Mouse (Mus musculus): ENCODE measurements around the gene Myo1d.
A peak's percentile ranks its signal among the peaks of the same experiment; 100 is the strongest.

Gene Myo1d

DNA sequence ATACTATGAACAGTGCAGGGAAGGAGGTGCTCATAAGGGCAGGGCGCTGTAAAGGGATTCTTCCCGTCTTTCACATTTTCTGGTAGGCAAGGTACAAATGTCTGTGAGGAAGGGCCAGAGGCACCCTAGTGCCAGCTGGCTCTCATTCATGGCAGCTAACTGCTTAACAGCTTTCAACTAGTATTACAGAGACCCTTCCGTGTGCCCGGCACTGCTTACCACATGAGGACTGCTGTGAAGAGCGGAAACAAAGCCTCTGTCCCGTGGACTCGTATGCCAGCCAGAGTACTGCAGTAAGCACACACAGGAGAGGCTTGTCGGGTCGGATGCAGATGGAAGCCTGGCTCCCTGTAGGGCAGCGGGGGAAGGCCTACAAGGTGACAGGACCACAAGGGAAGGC is 229.6 kb downstream of the Myo1d start:
- DNase-seq (ENCODE audit: low spot score): no peak

DNA sequence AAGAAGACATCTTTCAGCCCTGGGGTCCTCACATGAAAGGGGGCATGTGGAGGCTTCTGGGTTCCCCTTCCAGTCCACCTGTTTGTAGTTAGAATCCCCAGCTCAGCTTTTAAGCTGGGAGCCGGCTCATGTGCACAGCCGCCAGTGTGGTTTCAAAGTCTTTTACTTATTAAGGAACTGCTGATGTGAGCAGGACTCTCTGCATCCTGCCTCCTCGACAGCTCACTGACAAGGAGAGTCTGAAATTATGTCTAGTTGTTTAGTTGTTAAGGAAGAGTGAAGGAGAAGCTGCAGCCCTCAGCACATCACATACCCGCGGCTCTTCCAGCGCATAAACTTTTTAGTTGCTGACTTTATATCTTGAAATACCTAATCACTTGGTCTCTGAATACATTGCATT is 230.0 kb downstream of the Myo1d start:
- no peak for DNase-seq (ENCODE audit: low spot score)

DNA sequence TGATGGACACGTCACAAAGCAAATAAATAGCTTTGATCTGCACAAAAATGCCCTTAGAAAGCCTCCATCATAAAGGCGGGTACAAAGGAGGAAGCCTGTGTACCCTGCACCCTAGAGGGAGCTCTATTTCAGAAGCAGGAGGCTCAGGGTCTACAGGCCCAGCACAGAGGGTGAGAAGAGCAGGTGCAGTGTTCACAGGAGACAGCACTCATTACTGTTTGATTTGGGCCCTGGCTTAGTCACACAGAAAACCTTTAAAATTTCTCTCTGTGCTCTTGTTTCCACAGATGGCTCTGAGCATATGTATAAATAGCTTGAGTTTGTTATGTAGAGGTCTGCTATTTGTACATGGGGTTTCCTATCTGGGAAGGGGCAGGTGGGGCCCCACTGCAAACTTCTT is 233.6 kb downstream of the Myo1d start:
- no peak for DNase-seq (ENCODE audit: low spot score)

DNA sequence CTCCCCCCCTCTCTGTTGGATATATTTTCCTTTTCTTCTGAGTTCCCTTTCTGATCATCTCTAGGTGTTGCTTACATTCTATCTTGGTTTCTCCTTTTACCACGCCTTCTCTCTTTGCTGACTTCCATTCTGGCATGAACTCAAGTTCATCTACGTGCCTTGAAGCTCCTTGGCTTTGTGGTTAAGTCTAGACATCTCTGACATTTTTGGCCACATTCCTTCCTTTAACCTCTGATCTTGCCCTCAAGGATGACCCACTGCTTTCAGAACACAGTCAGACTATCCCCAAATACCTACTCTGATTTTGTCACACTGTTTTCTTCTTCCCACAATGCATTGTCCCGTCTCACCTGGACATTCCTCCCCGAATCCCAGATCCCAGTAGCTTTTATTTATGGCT is 240.8 kb downstream of the Myo1d start:
- no peak for DNase-seq (ENCODE audit: low spot score)

DNA sequence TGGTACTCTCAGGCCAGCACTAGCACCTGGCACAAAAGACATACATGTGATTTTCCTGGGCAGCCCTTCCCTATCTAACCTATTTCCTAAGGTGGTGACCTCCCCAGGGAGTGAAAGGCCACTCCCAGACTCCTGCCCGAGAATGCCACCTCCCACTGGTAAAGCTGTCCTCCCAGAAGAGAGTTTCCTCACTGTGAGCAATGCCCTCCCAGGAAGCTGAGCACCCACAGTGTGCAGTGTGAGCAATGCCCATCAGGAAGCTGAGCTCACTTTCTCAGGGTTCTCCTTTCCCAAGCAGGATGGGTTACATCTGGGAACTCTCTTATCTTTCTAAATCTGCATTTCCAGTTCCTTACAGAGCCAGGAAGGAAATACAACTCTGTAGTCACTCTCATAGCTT is 246.9 kb downstream of the Myo1d start:
- DNase-seq (ENCODE audit: low spot score): no peak

DNA sequence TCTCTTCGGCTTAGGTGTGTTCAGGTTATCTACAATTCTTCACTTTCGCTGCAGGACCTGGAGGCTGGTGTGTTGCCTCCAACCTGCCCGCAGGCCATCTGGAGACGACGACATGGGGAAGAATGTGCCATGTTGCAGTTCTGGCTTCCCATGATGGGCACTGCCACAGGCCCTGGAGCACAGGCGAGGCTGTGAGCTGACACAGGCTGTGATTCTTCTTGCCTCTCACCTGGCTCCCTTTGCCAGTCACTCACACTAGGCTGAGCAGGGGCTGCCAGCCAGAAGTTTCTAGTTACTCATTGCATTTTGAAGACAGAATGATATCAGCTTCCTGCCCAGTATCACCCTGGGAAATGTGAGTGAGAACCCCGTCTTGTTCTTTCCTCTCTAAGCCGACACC is 250.7 kb downstream of the Myo1d start:
- no peak for DNase-seq (ENCODE audit: low spot score)

DNA sequence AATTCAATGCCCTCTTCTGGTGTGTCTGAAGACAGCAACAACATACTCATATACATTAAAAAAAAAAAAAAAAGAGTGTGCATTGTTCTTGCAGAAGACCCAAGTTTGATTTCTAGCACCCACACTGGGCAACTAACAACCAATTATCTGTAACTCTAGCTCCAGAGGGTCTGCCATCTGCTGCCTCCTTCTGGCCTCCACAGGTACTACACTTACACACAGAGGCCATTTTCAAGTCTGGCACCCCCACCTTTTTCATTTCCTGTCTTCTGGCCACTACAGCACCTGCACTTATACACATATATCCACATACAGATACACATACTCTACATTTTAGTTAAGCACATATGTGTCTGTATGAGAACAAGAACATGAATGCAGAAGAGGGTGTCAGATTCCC is 252.1 kb downstream of the Myo1d start:
- peak; percentile 29 for DNase-seq (ENCODE audit: low spot score)

DNA sequence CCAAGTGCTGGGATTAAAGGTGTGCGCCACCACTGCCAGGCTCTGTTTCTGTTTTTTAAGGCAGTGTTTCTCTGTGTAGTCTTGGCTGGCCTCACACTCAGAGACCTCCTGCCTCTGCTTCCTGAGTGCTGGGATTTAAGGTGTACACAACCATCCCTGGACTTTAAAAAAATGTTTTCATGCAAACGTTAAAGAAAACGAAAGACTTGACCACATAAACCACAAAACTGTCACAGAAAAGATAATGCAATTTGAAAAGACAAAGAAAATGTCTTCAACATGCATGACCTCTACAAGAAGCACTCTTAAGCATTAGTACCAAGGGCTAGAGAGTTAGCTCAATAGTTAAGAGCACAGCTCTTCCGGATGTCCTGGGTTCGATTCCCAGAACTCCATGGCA is 255.6 kb downstream of the Myo1d start:
- DNase-seq (ENCODE audit: low spot score): no peak

DNA sequence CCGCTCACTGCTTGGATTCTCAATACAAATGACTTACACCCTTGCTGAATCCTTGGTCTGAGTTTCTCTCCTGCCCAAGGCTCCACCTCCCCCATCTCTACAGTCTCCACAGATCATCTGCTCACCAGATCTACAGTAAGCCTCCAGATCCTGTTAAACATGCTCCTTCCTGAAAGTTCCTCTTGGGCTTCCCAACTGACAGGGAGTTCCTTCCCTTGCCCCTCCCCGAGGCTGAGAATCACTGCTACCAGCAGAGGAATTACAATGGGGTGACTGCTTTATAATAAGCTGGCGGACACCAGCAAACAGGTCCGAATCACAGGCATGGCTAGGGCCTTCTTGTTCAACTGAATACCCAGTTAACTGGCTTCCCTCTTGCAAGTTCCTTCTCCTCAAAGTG is 256.4 kb downstream of the Myo1d start:
- DNase-seq (ENCODE audit: low spot score): no peak

DNA sequence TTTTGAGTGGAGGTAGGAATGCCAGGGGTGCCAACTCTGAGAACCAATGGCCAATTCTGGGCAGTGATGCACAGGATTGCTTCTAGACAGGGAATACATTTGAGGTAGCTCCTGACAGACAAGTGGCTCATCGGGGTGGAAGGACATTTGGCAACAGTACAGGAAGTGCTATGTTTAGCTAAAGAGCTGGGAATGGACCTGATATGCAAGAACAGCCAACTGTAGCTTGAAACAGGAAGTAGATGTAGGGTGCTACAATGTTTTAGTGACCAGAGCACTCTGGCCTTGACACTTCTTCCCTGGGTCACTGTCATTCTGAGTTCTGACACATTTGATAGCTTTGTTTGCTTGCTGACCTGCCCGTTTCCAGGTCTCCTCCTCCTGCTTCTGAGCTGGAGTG is 257.0 kb downstream of the Myo1d start:
- DNase-seq (ENCODE audit: low spot score): no peak

DNA sequence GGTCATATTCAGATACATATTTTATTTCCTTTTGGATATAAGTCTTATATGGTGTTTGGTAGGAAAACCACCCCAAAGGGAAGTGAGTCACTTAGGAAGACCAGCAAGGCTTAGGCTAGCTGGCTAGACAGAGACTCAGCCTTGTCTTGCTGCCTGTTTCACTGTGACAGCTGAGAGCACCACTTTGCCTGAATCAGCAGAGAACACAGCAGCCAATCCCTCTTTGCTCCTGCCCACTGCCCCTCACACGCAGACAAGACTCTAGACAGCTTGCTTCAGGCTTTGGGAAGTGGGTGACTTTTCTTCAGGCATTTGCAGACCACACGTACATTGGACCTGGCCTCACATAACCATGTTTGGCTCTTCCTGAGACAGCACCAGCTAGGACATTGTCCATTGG is 258.7 kb downstream of the Myo1d start:
- no peak for DNase-seq (ENCODE audit: low spot score)

DNA sequence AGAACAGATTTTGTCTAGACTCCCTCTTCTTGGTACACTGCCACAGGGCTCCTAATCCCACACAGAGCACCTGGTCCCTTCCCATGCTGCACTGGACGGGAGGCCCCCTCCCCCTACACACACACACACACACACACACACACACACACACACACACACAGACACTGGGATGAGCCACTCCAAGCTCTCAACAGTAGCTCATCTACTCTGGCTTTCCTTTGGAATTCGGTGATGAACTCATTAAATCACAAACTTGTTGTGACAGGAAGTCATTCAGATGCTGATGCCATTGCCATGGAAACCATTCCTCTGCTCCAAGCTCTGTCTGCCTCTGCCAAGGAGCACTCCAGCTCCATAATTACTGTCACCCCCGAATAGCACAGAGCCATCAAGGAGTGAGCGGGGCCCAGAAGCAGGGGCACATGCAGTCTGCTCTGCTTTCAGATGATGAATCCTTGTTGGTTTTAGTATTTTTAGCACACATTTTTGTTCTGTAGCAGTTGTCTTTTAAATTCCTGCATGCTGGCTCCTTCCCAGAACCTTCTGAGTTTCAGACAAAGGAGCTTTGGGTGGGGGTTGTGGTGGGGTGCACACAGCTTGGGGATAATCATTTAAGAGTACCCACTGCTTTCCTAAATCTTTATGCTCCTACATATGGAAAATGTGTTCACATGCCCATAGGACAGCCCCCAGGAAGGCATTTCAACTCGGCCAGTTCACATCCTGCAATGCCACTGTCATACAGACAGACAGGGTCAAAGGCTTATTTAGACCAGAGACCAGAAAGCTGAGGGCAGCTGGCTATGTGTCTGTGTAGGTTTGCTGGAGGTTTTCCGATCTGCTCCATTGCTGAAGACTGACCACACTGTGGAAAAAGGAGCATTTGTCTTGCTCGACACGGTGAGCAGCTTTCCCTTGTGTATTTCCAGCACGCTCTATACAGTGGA is 261.1 kb downstream of the Myo1d start:
- no peak for DNase-seq (ENCODE audit: low spot score)

DNA sequence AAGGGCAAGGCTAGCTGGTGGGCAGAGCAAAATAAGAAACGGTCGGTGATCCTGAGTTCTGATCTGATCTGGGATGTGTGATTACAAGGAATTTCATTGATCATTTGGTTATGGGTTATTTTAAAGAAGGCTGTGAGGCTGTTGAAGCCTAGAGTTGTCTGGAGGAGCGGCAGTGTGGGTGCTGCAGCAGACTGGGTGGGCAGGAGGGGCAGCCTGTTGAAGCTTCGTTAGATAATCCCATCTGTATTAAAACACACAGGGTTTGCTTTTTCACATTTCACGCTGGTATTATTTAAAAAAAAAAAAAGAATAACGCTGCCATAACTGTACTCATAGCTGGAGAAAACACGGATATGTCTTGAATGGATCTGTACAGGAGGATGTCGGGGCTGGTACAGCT is 263.9 kb downstream of the Myo1d start:
- DNase-seq (ENCODE audit: low spot score): no peak

DNA sequence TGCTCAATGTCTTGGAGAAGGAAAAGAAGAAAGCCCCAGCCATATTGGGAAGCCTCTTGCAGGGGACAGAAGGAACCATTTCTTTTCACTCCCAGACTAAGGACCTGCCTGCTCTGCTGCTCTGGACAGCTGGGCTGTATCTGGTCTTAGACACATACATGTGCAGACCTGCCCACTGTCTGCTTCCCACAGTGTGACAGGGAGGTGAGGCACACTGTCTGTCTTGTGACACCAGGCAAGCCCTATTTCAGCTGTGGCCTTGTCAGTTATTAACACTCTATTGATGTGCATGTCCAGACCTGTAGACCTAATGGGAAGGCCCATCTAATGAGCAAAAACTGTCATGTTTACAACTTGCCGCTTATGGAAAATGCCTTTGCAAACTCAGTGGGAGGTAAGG is 264.5 kb downstream of the Myo1d start:
- DNase-seq (ENCODE audit: low spot score): no peak

DNA sequence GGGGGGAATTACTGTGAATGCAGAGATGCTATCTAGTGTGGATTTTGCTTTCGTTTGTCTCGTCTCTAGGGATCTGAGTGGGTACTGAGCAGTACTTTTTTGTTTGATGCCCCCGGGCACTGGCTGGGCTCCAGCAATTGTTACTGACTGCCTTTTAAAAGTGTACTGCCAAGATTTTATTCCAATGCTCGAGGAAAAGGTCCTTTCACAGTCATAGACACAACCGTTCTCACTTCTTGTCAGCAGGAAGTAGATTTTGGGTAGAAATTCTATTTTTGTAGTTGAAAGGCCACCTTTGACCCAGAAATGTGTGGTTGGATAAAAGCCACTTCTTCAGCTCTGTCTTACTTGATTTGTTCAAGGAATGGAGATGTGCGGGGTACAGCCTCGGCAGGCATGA is 266.0 kb downstream of the Myo1d start:
- peak; percentile 30 for DNase-seq (ENCODE audit: low spot score)

DNA sequence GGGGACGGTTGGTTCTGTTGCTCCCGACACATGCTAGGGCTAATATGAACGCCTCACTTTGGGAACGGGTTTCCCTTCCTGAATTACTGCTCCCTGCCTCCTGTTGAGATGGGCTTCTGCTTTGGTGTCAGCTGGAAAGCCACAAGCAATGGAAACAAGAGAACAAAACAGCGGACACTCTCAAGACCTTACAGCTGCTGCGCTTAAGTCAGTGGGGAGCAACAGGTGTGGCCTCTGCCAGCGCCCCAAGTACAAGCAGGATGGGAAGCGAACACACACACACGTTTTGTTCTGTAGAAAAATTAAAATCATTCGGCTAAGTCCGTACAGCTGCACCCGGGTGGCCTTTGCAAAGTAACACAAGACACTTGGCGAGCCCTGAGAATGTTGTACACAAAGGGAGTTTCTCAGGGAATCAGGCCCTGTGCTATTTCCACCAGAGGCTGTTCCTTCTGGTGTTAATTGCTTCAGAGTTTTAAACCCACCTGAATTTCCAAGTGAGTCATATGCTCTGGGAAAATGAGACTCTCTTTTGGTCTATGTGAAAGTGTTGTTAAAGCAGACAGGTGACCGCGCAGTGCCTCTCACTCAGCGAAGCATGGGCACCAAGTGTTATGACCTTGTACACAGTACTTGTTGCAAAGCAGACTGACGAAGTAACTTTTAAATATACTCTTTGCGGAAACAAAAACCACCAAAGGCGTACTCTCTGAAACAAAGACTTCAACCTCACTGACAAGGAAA is 267.3 kb downstream of the Myo1d start:
- DNase-seq (ENCODE audit: low spot score): no peak

DNA sequence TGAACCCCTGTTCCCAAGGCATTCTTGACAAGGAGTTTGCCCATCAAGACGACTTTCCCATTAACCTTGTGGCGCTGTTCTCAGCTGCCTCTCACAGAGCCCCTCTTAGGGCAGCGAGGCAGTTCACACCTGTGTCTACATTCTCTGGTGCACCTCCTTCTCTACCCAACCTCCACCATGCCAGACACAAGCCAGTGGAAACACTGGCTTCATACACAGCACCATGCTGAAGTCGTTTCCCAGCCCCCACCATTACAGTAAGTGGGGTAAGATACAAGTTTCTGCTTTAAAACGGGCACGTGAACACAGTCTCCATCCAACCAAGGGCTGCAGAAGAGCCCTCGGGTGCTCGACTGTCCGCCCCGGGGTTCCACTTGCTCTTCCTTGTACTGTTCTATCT is 269.7 kb downstream of the Myo1d start:
- no peak for DNase-seq (ENCODE audit: low spot score)

DNA sequence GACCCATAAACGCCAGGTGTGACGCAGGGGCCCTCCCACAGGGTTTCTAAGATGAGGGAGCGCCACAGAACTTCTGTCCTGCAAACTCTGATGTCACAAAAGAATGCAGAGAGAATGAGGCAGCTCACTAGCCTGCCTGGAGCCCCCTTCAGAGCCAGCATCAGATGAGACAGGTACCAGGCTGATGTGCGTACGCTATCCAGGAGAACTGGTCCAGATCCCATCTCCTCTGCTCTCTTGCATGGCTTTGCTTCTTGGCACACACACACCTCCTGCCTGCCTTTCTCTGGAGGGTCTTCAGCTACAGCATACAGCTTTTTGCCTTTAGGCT is 270.7 kb downstream of the Myo1d start:
- DNase-seq (ENCODE audit: low spot score): no peak

DNA sequence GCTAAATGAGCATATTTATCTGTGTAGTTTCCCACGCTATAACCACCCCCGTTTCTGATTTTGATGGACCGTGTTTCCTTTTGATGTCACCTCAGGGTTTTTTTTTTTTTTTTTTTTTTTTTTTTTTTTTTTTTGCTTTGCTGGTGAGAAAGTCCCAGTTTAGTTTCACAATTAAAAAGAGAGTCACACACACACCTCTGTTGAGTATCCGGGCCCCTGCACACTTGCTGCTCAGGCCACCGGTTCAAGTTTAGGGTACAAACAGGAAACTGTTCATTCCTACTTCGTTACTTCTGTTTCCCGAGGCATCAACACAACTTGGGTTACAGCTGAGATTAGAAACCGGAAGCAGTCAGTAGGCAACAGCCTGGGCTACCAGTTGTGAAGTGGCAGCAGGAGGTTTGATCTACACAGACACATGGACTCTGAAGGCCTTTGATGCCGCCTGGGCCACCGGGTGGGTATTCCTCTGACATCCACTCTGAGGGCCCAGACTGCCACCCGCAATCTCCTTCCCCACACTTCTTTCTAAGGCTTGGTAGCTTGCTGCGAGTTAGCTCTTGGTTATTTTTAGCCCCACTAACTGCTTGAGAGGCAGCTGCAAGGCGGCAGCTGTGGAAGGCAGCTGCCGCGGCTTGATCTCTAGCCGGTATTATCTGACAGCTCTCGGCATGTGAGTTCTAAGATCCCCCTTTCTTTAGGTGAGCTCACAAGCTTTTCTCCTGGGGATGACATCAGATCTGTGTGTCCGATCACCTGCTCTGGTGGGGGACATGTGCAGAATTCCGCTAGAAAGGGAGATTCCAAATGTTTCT is 271.3 kb downstream of the Myo1d start:
- peak; percentile 81 for DNase-seq (ENCODE audit: low spot score)

DNA sequence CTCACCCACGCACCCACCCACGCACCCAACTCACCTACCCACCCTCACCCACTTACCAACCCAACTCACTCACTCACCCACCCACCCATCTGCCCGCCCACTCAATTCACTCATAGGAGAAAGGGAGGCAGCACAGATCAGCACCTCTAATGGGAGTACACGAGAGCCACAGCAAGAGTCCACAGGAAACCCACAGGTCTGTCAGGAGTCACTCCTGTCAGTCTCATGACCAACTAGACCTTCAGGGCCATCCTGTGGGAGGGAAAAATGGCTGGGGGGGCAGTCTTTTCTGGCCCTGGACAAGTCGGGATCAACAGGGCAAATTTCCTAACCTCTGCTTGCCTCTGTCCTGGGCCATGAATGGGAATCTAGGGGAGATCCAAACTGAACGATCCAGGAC is 272.0 kb downstream of the Myo1d start:
- DNase-seq (ENCODE audit: low spot score): no peak

DNA sequence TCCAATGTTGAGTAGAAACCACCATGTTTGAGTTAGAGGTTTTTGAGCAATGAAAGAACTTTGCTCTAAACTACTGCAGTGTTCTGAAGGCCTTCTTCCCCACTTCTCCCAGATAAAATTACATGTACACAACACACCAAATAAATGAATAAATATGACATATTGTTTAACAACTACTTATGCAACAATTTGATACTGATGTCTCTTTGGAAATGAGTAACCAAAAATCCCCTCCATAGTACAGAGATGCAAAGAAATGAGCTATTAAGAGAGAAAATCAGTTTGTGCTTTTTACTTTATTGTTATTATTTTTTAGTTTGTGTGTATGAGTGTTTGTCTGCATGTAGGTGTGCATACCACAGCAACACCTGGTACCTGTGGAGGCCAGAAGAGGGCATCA is 273.3 kb downstream of the Myo1d start:
- DNase-seq (ENCODE audit: low spot score): no peak

DNA sequence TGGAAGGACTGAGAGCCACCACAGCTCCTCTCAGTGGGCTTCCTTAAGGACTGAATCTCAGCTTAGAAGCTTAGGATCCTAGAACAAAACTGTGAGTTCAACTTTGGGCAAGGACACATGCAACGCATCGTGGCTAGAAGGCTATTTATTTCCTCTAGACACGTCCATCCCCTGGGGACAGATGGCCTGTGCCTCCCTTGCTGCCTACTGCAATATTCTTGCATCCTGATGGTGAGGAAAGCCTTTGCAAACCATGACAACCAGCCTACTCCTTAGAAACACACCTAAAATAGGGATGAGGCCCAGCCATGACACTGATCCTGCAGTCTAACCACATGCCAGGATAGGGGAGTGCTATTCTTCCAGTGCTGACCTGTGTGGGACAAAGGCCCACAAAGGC is 274.2 kb downstream of the Myo1d start:
- no peak for DNase-seq (ENCODE audit: low spot score)
